14 mouse cellular contexts compared by ENCODE assay signal in genomic region chr7:118569121-118569543, GRCm38 (mm10). TPM values are rescaled to one million over a fixed set of nuclear protein-coding genes. Genes with fewer than 3 reads are reported as not detected.
DNase-seq lines count a peak whose midpoint lies in the region; ATAC-seq and TF ChIP-seq lines count a peak whose summit lies in the region.
"Had no signal": no experiment of that assay in that cellular context is flagged by ENCODE, and none has a peak within 500 bp of the region (broad histone marks: within the 10 kb centered on the region; RNA-seq: fewer than 3 reads in every experiment).

No protein-coding gene starts in this region.

- no peak for DNase-seq in midbrain, embryonic 11.5 days (ENCODE audit: low spot score, missing footprints)
- DNase-seq in embryo, embryonic 11 days = peak; percentile 35
- no peak for DNase-seq in midbrain, postnatal 0 days (ENCODE audit: low spot score)
- no peak for DNase-seq in ovary, postnatal 10 days (ENCODE audit: low spot score)
- no peak for DNase-seq in c-Kit-positive CD71-positive TER-119-positive erythroid progenitor cells, embryonic 14.5 days (ENCODE audit: low spot score)
- DNase-seq: cerebellum, adult 9-11 months; liver, embryonic 13.5 days; right cerebral cortex, postnatal 25 days; thymus, postnatal 4 days had no signal

- TF ChIP-seq CTCF in midbrain, postnatal 0 days (IDR thresholded peaks at IDR 0.05) = no peak

- H3K27ac ChIP-seq in midbrain, embryonic 11.5 days (ENCODE audit: low read depth, low read length) = no peak overlapping the region
- no peak overlapping the region for H3K27ac ChIP-seq in midbrain, embryonic 16.5 days (ENCODE audit: low read length)
- peak overlapping the region; percentile 45 for H3K27ac ChIP-seq in forebrain, embryonic 15.5 days (replicated peaks)
- H3K27ac ChIP-seq in midbrain, postnatal 0 days (ENCODE audit: low read depth, low read length) = no peak overlapping the region
- H3K27ac ChIP-seq: heart, embryonic 15.5 days; kidney, postnatal 0 days; liver, embryonic 13.5 days had no signal

- peaks cover 5% of the 10 kb centered on the region; the same call in 1 of the 2 replicates for H3K4me1 ChIP-seq in midbrain, embryonic 11.5 days (ENCODE audit: control insufficient read depth, insufficient read depth, low read length)
- no peaks in the 10 kb centered on the region for H3K4me1 ChIP-seq in midbrain, embryonic 16.5 days (ENCODE audit: control insufficient read depth, insufficient read depth, low read length)
- H3K4me1 ChIP-seq in forebrain, embryonic 15.5 days = peaks cover 9% of the 10 kb centered on the region; the same call in 1 of the 2 replicates
- H3K4me1 ChIP-seq in midbrain, postnatal 0 days (ENCODE audit: insufficient read depth, low read length) = no peaks in the 10 kb centered on the region
- H3K4me1 ChIP-seq: heart, embryonic 15.5 days; liver, embryonic 13.5 days; megakaryocyte, embryonic 14.5 days had no signal

- ATAC-seq in midbrain, embryonic 11.5 days (ENCODE audit: low FRiP score) = peak; percentile 62
- no peak for ATAC-seq in midbrain, embryonic 16.5 days
- peak; percentile 77 for ATAC-seq in forebrain, embryonic 15.5 days (replicated peaks)
- peak; percentile 23; the same call in 1 of the 2 replicates for ATAC-seq in midbrain, postnatal 0 days (ENCODE audit: low FRiP score)

- 67% methylated on average over 6 of the region's 6 CpGs for WGBS in midbrain, embryonic 11.5 days
- 40% methylated on average over 6 of the region's 6 CpGs for WGBS in midbrain, embryonic 16.5 days
- 47% methylated on average over 6 of the region's 6 CpGs for WGBS in forebrain, embryonic 15.5 days
- WGBS in midbrain, postnatal 0 days = 50% methylated on average over 6 of the region's 6 CpGs

- H3K9me3 ChIP-seq in midbrain, embryonic 11.5 days (ENCODE audit: control insufficient read depth, low read length) = no peaks in the 10 kb centered on the region
- H3K9me3 ChIP-seq in midbrain, embryonic 16.5 days (replicated peaks; ENCODE audit: control insufficient read depth, low read length, poor library complexity, severe bottlenecking) = peaks cover 4% of the 10 kb centered on the region
- no peaks in the 10 kb centered on the region for H3K9me3 ChIP-seq in forebrain, embryonic 15.5 days
- H3K9me3 ChIP-seq in midbrain, postnatal 0 days (ENCODE audit: low read length) = 0 out of 2 replicates have a peak, but pooled peaks cover 4% of the 10 kb centered on the region
- H3K9me3 ChIP-seq: heart, embryonic 15.5 days; liver, embryonic 13.5 days had no signal

- H3K27me3 ChIP-seq in midbrain, embryonic 11.5 days (ENCODE audit: control insufficient read depth, insufficient read depth, low read length) = no peaks in the 10 kb centered on the region
- H3K27me3 ChIP-seq in midbrain, embryonic 16.5 days (ENCODE audit: control insufficient read depth, insufficient read depth, low read depth, low read length) = no peaks in the 10 kb centered on the region
- no peaks in the 10 kb centered on the region for H3K27me3 ChIP-seq in forebrain, embryonic 15.5 days
- no peaks in the 10 kb centered on the region for H3K27me3 ChIP-seq in midbrain, postnatal 0 days (ENCODE audit: insufficient read depth, low read length)
- H3K27me3 ChIP-seq: heart, embryonic 15.5 days; liver, embryonic 13.5 days had no signal

- H3K9ac ChIP-seq in midbrain, embryonic 11.5 days (ENCODE audit: low read length) = no peak overlapping the region
- H3K9ac ChIP-seq in midbrain, embryonic 16.5 days (ENCODE audit: low read depth, low read length) = no peak overlapping the region
- no peak overlapping the region for H3K9ac ChIP-seq in forebrain, embryonic 15.5 days (replicated peaks)
- H3K9ac ChIP-seq in midbrain, postnatal 0 days (replicated peaks; ENCODE audit: low read length, poor library complexity, severe bottlenecking) = no peak overlapping the region
- H3K9ac ChIP-seq: heart, embryonic 15.5 days; liver, embryonic 13.5 days had no signal

- no peak overlapping the region for H3K4me3 ChIP-seq in midbrain, embryonic 11.5 days (ENCODE audit: low read depth, low read length)
- no peak overlapping the region for H3K4me3 ChIP-seq in midbrain, embryonic 16.5 days (ENCODE audit: low read depth, low read length)
- H3K4me3 ChIP-seq in forebrain, embryonic 15.5 days = no peak overlapping the region
- H3K4me3 ChIP-seq in midbrain, postnatal 0 days (ENCODE audit: low read depth, low read length) = no peak overlapping the region
- H3K4me3 ChIP-seq: heart, embryonic 15.5 days; liver, embryonic 13.5 days; megakaryocyte, embryonic 14.5 days had no signal

- no peak overlapping the region for H3K4me2 ChIP-seq in midbrain, embryonic 11.5 days
- no peak overlapping the region for H3K4me2 ChIP-seq in midbrain, embryonic 16.5 days (ENCODE audit: low read length)
- H3K4me2 ChIP-seq in forebrain, embryonic 15.5 days (replicated peaks) = no peak overlapping the region
- H3K4me2 ChIP-seq in midbrain, postnatal 0 days (ENCODE audit: low read depth, low read length, poor library complexity, severe bottlenecking) = no peak overlapping the region
- H3K4me2 ChIP-seq: heart, embryonic 15.5 days; liver, embryonic 13.5 days had no signal

- no peaks in the 10 kb centered on the region for H3K36me3 ChIP-seq in midbrain, embryonic 11.5 days (ENCODE audit: control insufficient read depth, insufficient read depth, low read length)
- H3K36me3 ChIP-seq in midbrain, embryonic 16.5 days (ENCODE audit: control insufficient read depth, insufficient read depth, low read length) = no peaks in the 10 kb centered on the region
- H3K36me3 ChIP-seq in forebrain, embryonic 15.5 days = peaks cover 1% of the 10 kb centered on the region; the same call in 1 of the 2 replicates
- H3K36me3 ChIP-seq in midbrain, postnatal 0 days (ENCODE audit: insufficient read depth, low read length) = peaks cover 1% of the 10 kb centered on the region; the same call in 1 of the 2 replicates
- H3K36me3 ChIP-seq: heart, embryonic 15.5 days; liver, embryonic 13.5 days had no signal

RNA-seq across cellular contexts. Expression of gene Tmc7, which starts 15.4 kb away (rescaled TPM):
- 9.8 and 10.3 TPM in 2 replicates for polyA plus RNA-seq in midbrain, embryonic 11.5 days (2014; fragmentation: Nextera tagmentation; extraction: Ambion mirVana)
- 6.3 and 7.3 TPM in 2 replicates for polyA plus RNA-seq in midbrain, embryonic 16.5 days (2015; fragmentation: Nextera tagmentation; extraction: Ambion mirVana)
- 7.8 TPM in 2 replicates for polyA plus RNA-seq in forebrain, embryonic 15.5 days (2015; fragmentation: Nextera tagmentation; extraction: Ambion mirVana)
- 11.5 and 13.5 TPM in 2 replicates for total RNA-seq in midbrain, postnatal 0 days (2014; rRNA removed)
- 4.8 and 5.4 TPM in 2 replicates for polyA plus RNA-seq in midbrain, postnatal 0 days (2015; fragmentation: Nextera tagmentation; extraction: Ambion mirVana)

RNA-seq across cellular contexts. Expression of gene Tmc5, which starts 28.0 kb away (rescaled TPM):
- 0.14 and 0.19 TPM in 2 replicates for polyA plus RNA-seq in midbrain, embryonic 11.5 days (2014; fragmentation: Nextera tagmentation; extraction: Ambion mirVana)
- 0.18 and 0.24 TPM in 2 replicates for polyA plus RNA-seq in midbrain, embryonic 16.5 days (2015; fragmentation: Nextera tagmentation; extraction: Ambion mirVana)
- 0.27 and 0.32 TPM in 2 replicates for polyA plus RNA-seq in forebrain, embryonic 15.5 days (2015; fragmentation: Nextera tagmentation; extraction: Ambion mirVana)
- total RNA-seq in midbrain, postnatal 0 days (2014; rRNA removed) = 0.47 and 0.66 TPM in 2 replicates
- 0.22 and 0.31 TPM in 2 replicates for polyA plus RNA-seq in midbrain, postnatal 0 days (2015; fragmentation: Nextera tagmentation; extraction: Ambion mirVana)
- polyA plus RNA-seq: liver, embryonic 13.5 days had no signal

RNA-seq across cellular contexts. Expression of gene Coq7, which starts 36.0 kb away (rescaled TPM):
- polyA plus RNA-seq in midbrain, embryonic 11.5 days (2014; fragmentation: Nextera tagmentation; extraction: Ambion mirVana) = 99.6 and 111 TPM in 2 replicates
- 79.8 and 81.4 TPM in 2 replicates for polyA plus RNA-seq in midbrain, embryonic 16.5 days (2015; fragmentation: Nextera tagmentation; extraction: Ambion mirVana)
- 79.1 and 85.4 TPM in 2 replicates for polyA plus RNA-seq in forebrain, embryonic 15.5 days (2015; fragmentation: Nextera tagmentation; extraction: Ambion mirVana)
- total RNA-seq in midbrain, postnatal 0 days (2014; rRNA removed) = 30.9 and 38.2 TPM in 2 replicates
- polyA plus RNA-seq in midbrain, postnatal 0 days (2015; fragmentation: Nextera tagmentation; extraction: Ambion mirVana) = 128 and 131 TPM in 2 replicates
